Mouse (Mus musculus): ENCODE measurements at regions not wholly inside any gene's neighbourhood (a gene's known extent, or its start where the extent isn't known, plus 50 kb on each side); places are given as distances from the start of the nearest gene placed in this dataset.

GRCm38 (mm10) chr14:40119530-40119929 lies 646.6 kb upstream of the Nrg3 start:
- DNase-seq (ENCODE audit: low spot score in 2 of 2), result peak in 1 of 2 experiments; percentile 22
